Mouse (Mus musculus) lung, embryonic 15.5 days (tissue): ENCODE measurements around the gene Gli1. TPM values are rescaled to one million over a fixed set of nuclear protein-coding genes. Genes with fewer than 3 reads are reported as not detected.

ENCODE experiments used
- polyA plus RNA-seq: library from polyadenylated mRNA; unstranded; fragments of >200 nt; fragmentation: Nextera tagmentation; extraction: Ambion mirVana; gene quantifications from 2 replicates; pipeline ENCODE4 v1.2.1, GENCODE M21; 2015

Gli1 gene
- polyA plus RNA-seq, 1 experiment from 2014 or later: 10.4 TPM

Other genes with a start within 250 kb of the Gli1 start
- gene Os9, start 220.8 kb downstream of the Gli1 start, polyA plus RNA-seq: 90.1 and 101 TPM in 2 replicates
- 2.8 and 3.6 TPM in 2 replicates for gene B4galnt1, start 176.7 kb downstream of the Gli1 start, polyA plus RNA-seq
- 0.86 and 0.93 TPM in 2 replicates for gene Slc26a10, start 161.3 kb downstream of the Gli1 start, polyA plus RNA-seq
- 55.4 and 59.0 TPM in 2 replicates for gene Arhgef25, start 151.9 kb downstream of the Gli1 start, polyA plus RNA-seq
- gene Dtx3, start 146.2 kb downstream of the Gli1 start, polyA plus RNA-seq: 73.9 and 82.6 TPM in 2 replicates
- gene Pip4k2c, start 130.4 kb downstream of the Gli1 start, polyA plus RNA-seq: 24.4 and 27.2 TPM in 2 replicates
- gene Kif5a, start 78.6 kb downstream of the Gli1 start, polyA plus RNA-seq: 0.70 and 1.3 TPM in 2 replicates
- 184 and 189 TPM in 2 replicates for gene Dctn2, start 75.6 kb downstream of the Gli1 start, polyA plus RNA-seq
- 13.3 and 18.8 TPM in 2 replicates for gene Mbd6, start 53.0 kb downstream of the Gli1 start, polyA plus RNA-seq
- gene Mars, start 30.2 kb downstream of the Gli1 start, polyA plus RNA-seq: 104 and 108 TPM in 2 replicates
- gene Arhgap9, start 20.0 kb downstream of the Gli1 start, polyA plus RNA-seq: 3.5 and 6.9 TPM in 2 replicates
- gene Inhbe, start 12.4 kb upstream of the Gli1 start, polyA plus RNA-seq: not detected in 2 replicates
- gene Inhbc, start 28.5 kb upstream of the Gli1 start, polyA plus RNA-seq: 0.07 TPM in 1 of 2 replicates, not detected in the other
- 29.0 and 30.1 TPM in 2 replicates for gene R3hdm2, start 38.4 kb upstream of the Gli1 start, polyA plus RNA-seq
- 0.64 and 1.0 TPM in 2 replicates for gene Stac3, start 159.7 kb upstream of the Gli1 start, polyA plus RNA-seq
- 89.4 and 100 TPM in 2 replicates for gene Ndufa4l2, start 173.0 kb upstream of the Gli1 start, polyA plus RNA-seq
- gene Shmt2, start 180.5 kb upstream of the Gli1 start, polyA plus RNA-seq: 110 and 111 TPM in 2 replicates
- gene Nxph4, start 192.6 kb upstream of the Gli1 start, polyA plus RNA-seq: 1.3 and 1.9 TPM in 2 replicates